Mouse (Mus musculus) embryonic fibroblast, embryonic 13.5 days (primary cell): ENCODE data around the gene Serinc2.

Experiments
- CTCF ChIP-seq: IDR thresholded peaks from 2 replicates; pipeline ENCODE4 v1.5.1; 2011; ENCODE audit warnings: mild to moderate bottlenecking, control low read depth, low read length, moderate library complexity, borderline replicate concordance; ENCODE audit not compliant: insufficient read depth
- POLR2A ChIP-seq: IDR thresholded peaks from 2 replicates; pipeline ENCODE4 v1.6.1; 2011; ENCODE audit warnings: low read depth, mild to moderate bottlenecking, control low read depth, low read length, moderate library complexity

GRCm38 (mm10) chr4:130292271-130292670, 13.3 kb upstream of the Serinc2 start:
- TF ChIP-seq CTCF (peak; percentile 93), POLR2A (no peak)
